17 mouse cellular contexts compared by ENCODE assay signal in the genomic region with DNA sequence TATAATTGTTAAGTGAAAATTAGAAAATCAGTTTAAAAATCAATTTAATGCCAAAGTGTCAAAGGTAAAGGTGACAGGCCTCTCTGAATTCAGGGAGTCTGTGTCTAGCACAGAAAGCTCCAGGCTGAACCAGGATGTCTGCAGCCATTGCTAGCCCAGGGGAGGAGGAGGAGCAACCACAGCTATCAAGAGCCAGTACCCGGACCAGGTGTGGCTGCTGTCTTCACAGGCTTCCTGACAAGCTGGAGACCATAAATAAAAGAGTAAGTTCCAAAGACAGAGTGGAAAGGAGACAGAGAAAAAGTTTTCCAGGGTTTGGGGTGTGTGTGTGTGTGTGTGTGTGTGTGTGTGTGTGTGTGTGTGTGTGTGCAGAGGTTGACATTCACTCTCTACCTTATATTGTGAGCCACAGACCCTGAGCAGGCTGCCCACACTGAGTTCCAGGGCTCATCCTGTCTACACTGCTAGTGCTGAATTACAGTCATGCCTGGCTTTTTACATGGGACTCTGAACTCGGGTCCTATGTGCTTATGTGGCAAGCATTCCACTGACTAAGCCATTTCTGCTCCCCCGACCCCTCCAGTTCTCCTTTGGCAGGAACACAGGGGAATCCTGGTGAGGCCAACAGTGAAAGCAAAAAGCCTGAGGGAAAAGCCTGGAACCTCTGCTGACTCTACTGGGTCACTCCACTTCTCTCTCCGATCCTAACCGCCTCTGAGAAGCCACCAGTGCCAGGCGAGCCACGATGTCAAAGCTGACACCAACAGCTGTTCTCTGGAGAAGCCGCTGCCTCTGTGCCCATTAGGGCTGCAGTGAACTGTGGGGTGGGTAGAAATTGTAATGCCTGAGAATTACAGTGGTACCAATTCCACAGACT. TPM values are rescaled to one million over a fixed set of nuclear protein-coding genes. Genes with fewer than 3 reads are reported as not detected.
DNase-seq lines count a peak whose midpoint lies in the region; ATAC-seq and TF ChIP-seq lines count a peak whose summit lies in the region.
"Had no signal": no experiment of that assay in that cellular context is flagged by ENCODE, and none has a peak within 500 bp of the region (broad histone marks: within the 10 kb centered on the region; RNA-seq: fewer than 3 reads in every experiment).

No protein-coding gene starts in this region.

- no peaks in the 10 kb centered on the region for H3K27me3 ChIP-seq in intestine, postnatal 0 days (replicated peaks; ENCODE audit: control insufficient read depth, insufficient read depth, low read length)
- no peaks in the 10 kb centered on the region for H3K27me3 ChIP-seq in intestine, embryonic 15.5 days (replicated peaks)
- H3K27me3 ChIP-seq in forebrain, embryonic 12.5 days: no peaks in the 10 kb centered on the region
- no peaks in the 10 kb centered on the region for H3K27me3 ChIP-seq in cerebellum, adult 2 months (ENCODE audit: control insufficient read depth, insufficient read depth, low read length)
- H3K27me3 ChIP-seq: forebrain, embryonic 15.5 days; liver, embryonic 13.5 days had no signal

- no peaks in the 10 kb centered on the region for H3K36me3 ChIP-seq in intestine, postnatal 0 days (ENCODE audit: control insufficient read depth, insufficient read depth)
- no peaks in the 10 kb centered on the region for H3K36me3 ChIP-seq in intestine, embryonic 15.5 days
- H3K36me3 ChIP-seq in forebrain, embryonic 12.5 days (replicated peaks): no peaks in the 10 kb centered on the region
- H3K36me3 ChIP-seq: forebrain, embryonic 15.5 days; heart, embryonic 10.5 days; liver, embryonic 13.5 days; midbrain, embryonic 10.5 days had no signal

- no peak overlapping the region for H3K4me3 ChIP-seq in intestine, postnatal 0 days (ENCODE audit: low read depth, low read length)
- no peak overlapping the region for H3K4me3 ChIP-seq in intestine, embryonic 15.5 days (replicated peaks)
- H3K4me3 ChIP-seq in forebrain, embryonic 12.5 days (replicated peaks): no peak overlapping the region
- H3K4me3 ChIP-seq in cerebellum, adult 2 months (replicated peaks; ENCODE audit: insufficient read depth, low read depth, low read length): no peak overlapping the region
- H3K4me3 ChIP-seq: forebrain, embryonic 15.5 days; heart, embryonic 10.5 days; liver, embryonic 13.5 days; midbrain, embryonic 10.5 days had no signal

- no peak for TF ChIP-seq CTCF in intestine, postnatal 0 days (IDR thresholded peaks at IDR 0.05; ENCODE audit: low read depth)
- no peak for TF ChIP-seq CTCF in cerebellum, adult 2 months (IDR thresholded peaks at IDR 0.05; ENCODE audit: borderline replicate concordance, insufficient read depth, low read depth, low read length)

- ATAC-seq in intestine, postnatal 0 days: peak; percentile 28; the same call in 1 of the 2 replicates
- ATAC-seq in intestine, embryonic 15.5 days: no peak
- no peak for ATAC-seq in forebrain, embryonic 12.5 days (ENCODE audit: low FRiP score)
- ATAC-seq: forebrain, embryonic 15.5 days; hindbrain, embryonic 16.5 days had no signal

- peak; percentile 21 for DNase-seq in lung, postnatal 10 days
- no peak for DNase-seq in lung, postnatal 36 days
- DNase-seq in kidney, postnatal 25 days: peak; percentile 21 to 74
- peak; percentile 55 for DNase-seq in thymus, postnatal 4 days
- no peak for DNase-seq in cerebellum, adult 2 months
- DNase-seq: adrenal gland, postnatal 10 days; cerebellum, adult 18-20 months; gastrocnemius, postnatal 10 days; liver, embryonic 13.5 days; lung, postnatal 14 days had no signal

- no peak for TF ChIP-seq POLR2A in cerebellum, adult 2 months (IDR thresholded peaks at IDR 0.05; ENCODE audit: borderline replicate concordance, insufficient read depth, low read length)

- no peaks in the 10 kb centered on the region for H3K9me3 ChIP-seq in intestine, postnatal 0 days (ENCODE audit: control insufficient read depth)
- H3K9me3 ChIP-seq in intestine, embryonic 15.5 days: no peaks in the 10 kb centered on the region
- H3K9me3 ChIP-seq in forebrain, embryonic 12.5 days: no peaks in the 10 kb centered on the region
- H3K9me3 ChIP-seq: forebrain, embryonic 15.5 days; heart, embryonic 10.5 days; liver, embryonic 13.5 days; midbrain, embryonic 10.5 days had no signal

- H3K4me1 ChIP-seq in intestine, postnatal 0 days (replicated peaks; ENCODE audit: control insufficient read depth, insufficient read depth, low read length): 0 out of 2 replicates have a peak, but pooled peaks cover 7% of the 10 kb centered on the region
- peaks cover 8% of the 10 kb centered on the region; the same call in 1 of the 2 replicates for H3K4me1 ChIP-seq in intestine, embryonic 15.5 days (replicated peaks)
- H3K4me1 ChIP-seq in forebrain, embryonic 12.5 days: no peaks in the 10 kb centered on the region
- H3K4me1 ChIP-seq in cerebellum, adult 2 months (ENCODE audit: control insufficient read depth, insufficient read depth, low read length): no peaks in the 10 kb centered on the region
- H3K4me1 ChIP-seq: forebrain, embryonic 15.5 days had no signal

- no peak overlapping the region for H3K4me2 ChIP-seq in intestine, postnatal 0 days (replicated peaks; ENCODE audit: low read depth)
- H3K4me2 ChIP-seq in intestine, embryonic 15.5 days (replicated peaks): no peak overlapping the region
- no peak overlapping the region for H3K4me2 ChIP-seq in forebrain, embryonic 12.5 days
- H3K4me2 ChIP-seq: forebrain, embryonic 15.5 days; liver, embryonic 13.5 days had no signal

- WGBS in intestine, postnatal 0 days: 66% methylated on average over 8 of the region's 8 CpGs
- 66% methylated on average over 8 of the region's 8 CpGs for WGBS in intestine, embryonic 15.5 days
- 83% methylated on average over 8 of the region's 8 CpGs for WGBS in forebrain, embryonic 12.5 days
- 37% methylated on average over 8 of the region's 8 CpGs for WGBS in cerebellum, adult 2 months

- no peak overlapping the region for H3K27ac ChIP-seq in intestine, postnatal 0 days (ENCODE audit: low read depth, low read length)
- no peak overlapping the region for H3K27ac ChIP-seq in intestine, embryonic 15.5 days
- H3K27ac ChIP-seq in forebrain, embryonic 12.5 days: no peak overlapping the region
- H3K27ac ChIP-seq in cerebellum, adult 2 months (ENCODE audit: insufficient read depth, low read length): no peak overlapping the region
- H3K27ac ChIP-seq: forebrain, embryonic 15.5 days; heart, embryonic 10.5 days; liver, embryonic 13.5 days; midbrain, embryonic 10.5 days had no signal

- no peak overlapping the region for H3K9ac ChIP-seq in intestine, postnatal 0 days (ENCODE audit: low read depth, low read length)
- H3K9ac ChIP-seq in intestine, embryonic 15.5 days: no peak overlapping the region
- no peak overlapping the region for H3K9ac ChIP-seq in forebrain, embryonic 12.5 days
- H3K9ac ChIP-seq: forebrain, embryonic 15.5 days; liver, embryonic 13.5 days had no signal

RNA-seq across cellular contexts. Expression of a gene that starts 56.5 kb away (rescaled TPM):
- polyA plus RNA-seq in intestine, postnatal 0 days (2015; fragmentation: Nextera tagmentation; extraction: Ambion mirVana): 181 and 189 TPM in 2 replicates
- polyA plus RNA-seq in intestine, embryonic 15.5 days (2015; fragmentation: Nextera tagmentation; extraction: Ambion mirVana): 166 and 185 TPM in 2 replicates
- 104 and 110 TPM in 2 replicates for polyA plus RNA-seq in forebrain, embryonic 12.5 days (2016; fragmentation: Nextera tagmentation; extraction: Ambion mirVana)
- 73.1 and 74.1 TPM in 2 replicates for polyA plus RNA-seq in cerebellum, adult 2 months (2012; rRNA removed)

Comparison
In these comparisons a context has a peak if more than half of its experiments do, and no peak if none do; other contexts are left out.
1. DNase-seq: peak in lung, postnatal 10 days (single experiment), kidney, postnatal 25 days (2 of 2) and thymus, postnatal 4 days (single experiment); none in lung, postnatal 36 days (single experiment) and cerebellum, adult 2 months (0 of 2).